Mouse (Mus musculus) erythroblast, embryonic 14.5 days (primary cell): Measurements from ENCODE around the gene Olfr1507.

Experiments
- GATA1 ChIP-seq: IDR thresholded peaks from 2 replicates; pipeline ENCODE4 v1.6.1; 2012; ENCODE audit warnings: low read length, inconsistent platforms, mixed read lengths
- TAL1 ChIP-seq: IDR thresholded peaks from 3 replicates; pipeline ENCODE4 v1.6.1; 2012; ENCODE audit warnings: low read length, inconsistent platforms, mixed read lengths

DNA sequence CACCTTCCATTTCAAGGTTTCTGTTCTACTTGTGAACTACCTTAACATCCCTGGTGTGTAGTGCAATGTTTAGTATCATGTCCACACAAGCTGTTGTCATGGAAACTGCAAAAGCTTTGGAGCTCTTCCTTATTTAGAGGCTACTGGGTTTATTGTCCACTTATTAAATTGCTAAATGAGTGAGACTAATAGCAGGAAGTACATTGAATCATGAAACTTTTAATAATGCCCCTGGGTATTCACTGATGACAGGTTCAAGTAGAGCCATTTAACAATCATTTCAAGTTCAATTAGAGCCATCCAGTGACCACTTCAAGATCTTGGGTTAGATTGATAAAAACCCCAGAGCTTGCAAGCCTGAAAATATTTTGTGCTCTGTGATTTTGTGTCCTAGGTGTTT, 52.9 kb downstream of the Olfr1507 start, which contains the start of gene Olfr1509:
- TF ChIP-seq GATA1 (no peak), TAL1 (no peak)
